Mouse (Mus musculus) limb, embryonic 14.5 days (tissue): ENCODE measurements around the gene Serpina5. TPM values are rescaled to one million over a fixed set of nuclear protein-coding genes. Genes with fewer than 3 reads are reported as not detected.

Source experiments
- ATAC-seq: fragments of 200-750 bp; cut with Nextera tagmentation; 2 replicates; pipeline ENCODE4 v1.8.0; 2017; ENCODE audit warnings: low read depth, moderate number of reproducible peaks, moderate TSS enrichment; ENCODE audit not compliant: low FRiP score
- DNase-seq: peaks from one replicate; pipeline ENCODE4 v3.0.0-alpha.2; 2015; ENCODE audit warnings: low spot score
- H3K27ac ChIP-seq: fragments of 300-500 bp; sonication (generic); replicated peaks from 2 replicates; pipeline ENCODE4 v1.5.1; 2014; ENCODE audit warnings: low read depth, mild to moderate bottlenecking, low read length, moderate library complexity, mixed read lengths
- H3K27me3 ChIP-seq: fragments of 300-500 bp; sonication (generic); 2 replicates; pipeline ENCODE4 v1.6.1; 2014; ENCODE audit warnings: low read length, mixed read lengths; ENCODE audit not compliant: control insufficient read depth, insufficient read depth
- H3K36me3 ChIP-seq: fragments of 300-500 bp; sonication (generic); 2 replicates; pipeline ENCODE4 v1.6.1; 2014; ENCODE audit warnings: mild to moderate bottlenecking, low read length, moderate library complexity, mixed read lengths; ENCODE audit not compliant: control insufficient read depth, insufficient read depth
- H3K4me1 ChIP-seq: fragments of 300-500 bp; sonication (generic); 2 replicates; pipeline ENCODE4 v1.6.1; 2014; ENCODE audit warnings: antibody characterized with exemption, low read length, mixed read lengths; ENCODE audit not compliant: control insufficient read depth, insufficient read depth
- H3K4me2 ChIP-seq: fragments of 300-500 bp; sonication (generic); replicated peaks from 2 replicates; pipeline ENCODE4 v1.6.1; 2014; ENCODE audit warnings: low read depth, mild to moderate bottlenecking, low read length, moderate library complexity; ENCODE audit not compliant: severe bottlenecking
- H3K4me3 ChIP-seq: fragments of 300-500 bp; sonication (generic); replicated peaks from 2 replicates; pipeline ENCODE4 v1.5.1; 2014; ENCODE audit warnings: low read length
- H3K9ac ChIP-seq: fragments of 300-500 bp; sonication (generic); 2 replicates; pipeline ENCODE4 v1.6.1; 2014; ENCODE audit warnings: mild to moderate bottlenecking, low read depth, low read length, moderate library complexity; ENCODE audit not compliant: severe bottlenecking
- H3K9me3 ChIP-seq: fragments of 300-500 bp; sonication (generic); 2 replicates; pipeline ENCODE4 v1.6.1; 2016; ENCODE audit warnings: low read length; ENCODE audit not compliant: control insufficient read depth
- POLR2A ChIP-seq: fragments of 200-500 bp; IDR thresholded peaks from 2 replicates; pipeline ENCODE4 v1.8.0; 2012; ENCODE audit warnings: inconsistent platforms, mild to moderate bottlenecking, moderate library complexity, borderline replicate concordance; ENCODE audit not compliant: insufficient read depth, insufficient read length; ENCODE audit errors: extremely low read depth
- WGBS: fragments of 180-500 bp; shearing (Covaris S2); extraction: QIAGEN DNeasy Blood & Tissue Kit; methylation state at CpG from one replicate; pipeline ENCODE4 v1.1.7; 2014; 5-methylcytosine and 5-hydroxymethylcytosine counted together
- polyA plus RNA-seq, 2 experiments: library from polyadenylated mRNA; depleted of rRNA in 1 of 2; stranded (reverse) in 1 of 2; unstranded in 1 of 2; fragments of >200 nt; fragmentation: Nextera tagmentation in 1 of 2; extraction: Ambion mirVana in 1 of 2; gene quantifications; 2 replicates each; pipeline versions ENCODE4 v1.2.1 to v1.2.3; 2012 to 2014

The Serpina5 gene
- polyA plus RNA-seq, 2 experiments: not detected

DNA sequence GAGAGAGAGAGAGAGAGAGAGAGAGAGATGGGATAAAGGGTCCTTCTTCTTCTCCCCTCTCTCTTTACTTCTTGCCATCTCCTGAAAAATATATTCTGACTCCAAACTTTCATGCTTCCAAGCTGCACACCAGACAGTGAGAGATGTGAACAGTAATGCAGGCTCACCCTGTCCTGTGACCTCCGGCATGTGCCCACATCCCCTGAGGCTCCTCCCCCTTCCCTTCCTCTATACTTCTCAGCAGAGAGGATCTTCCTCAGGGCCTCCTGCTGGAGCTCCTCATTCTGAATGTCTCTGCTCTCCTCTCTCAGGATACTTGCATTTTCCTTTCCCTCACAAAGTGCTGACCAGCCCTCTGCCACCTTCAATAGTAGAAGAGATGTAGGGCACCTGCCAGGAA lies 41.5 kb downstream of the Serpina5 start:
- Histone ChIP-seq H3K4me3 (no peak overlapping the region), H3K4me1 (no peaks in the 10 kb centered on the region), H3K27ac (no peak overlapping the region), H3K4me2 (no peak overlapping the region), H3K9me3 (no peaks in the 10 kb centered on the region), H3K36me3 (no peaks in the 10 kb centered on the region), H3K27me3 (no peaks in the 10 kb centered on the region), H3K9ac (no peak overlapping the region)
- WGBS: 29% methylated on average over 1 of the region's 1 CpGs
- no peak for TF ChIP-seq POLR2A
- no peak for DNase-seq
- ATAC-seq: no peak

DNA sequence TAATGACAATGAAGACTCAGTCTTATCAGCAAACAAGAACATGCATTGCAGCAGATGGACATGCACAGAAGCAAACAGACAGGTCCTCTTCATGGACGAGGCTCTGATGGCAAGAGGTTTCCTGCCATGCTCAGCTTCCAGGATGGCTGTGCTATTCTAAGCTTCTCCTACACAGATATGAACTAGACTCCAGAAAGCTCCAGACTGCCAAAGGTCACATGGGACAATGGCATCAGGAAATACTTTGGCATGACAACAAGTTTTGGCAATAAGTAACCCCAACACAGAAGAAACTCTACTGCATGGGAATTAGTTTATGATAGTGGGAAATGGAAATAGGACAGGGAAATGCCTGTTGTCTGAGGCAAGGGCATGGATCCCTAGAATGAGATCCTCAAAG lies 42.4 kb downstream of the Serpina5 start:
- no peaks in the 10 kb centered on the region for H3K36me3 ChIP-seq
- TF ChIP-seq POLR2A: no peak
- H3K9ac ChIP-seq: no peak overlapping the region
- no peak overlapping the region for H3K4me2 ChIP-seq
- no peak overlapping the region for H3K27ac ChIP-seq
- H3K27me3 ChIP-seq: no peaks in the 10 kb centered on the region
- no peaks in the 10 kb centered on the region for H3K9me3 ChIP-seq
- H3K4me1 ChIP-seq: no peaks in the 10 kb centered on the region
- 63% methylated on average over 1 of the region's 1 CpGs for WGBS
- ATAC-seq (no peak), DNase-seq (no peak)
- no peak overlapping the region for H3K4me3 ChIP-seq

DNA sequence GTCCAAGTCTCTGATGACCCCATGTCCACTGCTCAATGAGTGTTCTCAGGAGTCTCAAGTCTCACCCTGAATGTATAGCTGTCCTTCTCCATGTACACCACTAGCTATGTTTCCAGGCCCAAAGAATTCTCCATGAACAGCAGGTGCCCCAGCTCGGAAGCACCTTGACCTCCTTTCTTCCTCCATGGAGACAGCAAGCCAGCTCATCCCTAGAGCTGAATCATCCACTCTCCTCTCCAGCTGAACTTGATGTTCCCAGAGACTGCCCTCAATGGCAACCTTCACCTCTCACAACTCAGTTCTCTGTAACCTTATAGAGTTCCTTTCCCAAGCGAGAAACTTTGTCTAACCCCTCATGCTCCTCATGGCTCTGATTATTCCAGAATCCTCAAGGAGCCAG lies 44.7 kb downstream of the Serpina5 start:
- Histone ChIP-seq H3K36me3 (no peaks in the 10 kb centered on the region), H3K9ac (no peak overlapping the region), H3K4me2 (no peak overlapping the region), H3K27ac (no peak overlapping the region), H3K4me3 (no peak overlapping the region), H3K27me3 (no peaks in the 10 kb centered on the region), H3K4me1 (no peaks in the 10 kb centered on the region), H3K9me3 (no peaks in the 10 kb centered on the region)
- 93% methylated on average over 2 of the region's 2 CpGs for WGBS
- no peak for ATAC-seq
- no peak for TF ChIP-seq POLR2A
- no peak for DNase-seq

DNA sequence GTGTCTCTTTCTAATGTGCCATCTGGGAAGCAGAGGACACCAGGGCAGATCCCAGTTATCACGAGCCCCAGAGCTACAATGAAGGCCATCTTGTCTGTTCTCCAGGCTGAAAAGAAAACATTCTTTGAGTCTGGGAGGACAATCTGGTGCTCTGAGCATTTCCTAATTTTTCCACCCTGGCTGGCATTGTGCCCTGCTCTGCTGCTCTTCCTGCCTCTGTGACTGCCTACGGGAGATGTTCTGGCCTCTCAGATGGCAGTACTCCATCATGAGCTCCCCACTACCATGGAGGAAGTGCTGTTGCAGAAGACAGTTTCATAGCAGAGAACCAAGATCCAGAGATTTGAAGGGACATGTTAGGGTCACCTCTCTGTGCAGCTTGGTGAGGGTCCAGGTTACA lies 51.1 kb downstream of the Serpina5 start:
- Histone ChIP-seq H3K36me3 (no peaks in the 10 kb centered on the region), H3K9ac (no peak overlapping the region), H3K27ac (no peak overlapping the region), H3K4me1 (no peaks in the 10 kb centered on the region), H3K4me2 (no peak overlapping the region), H3K9me3 (no peaks in the 10 kb centered on the region), H3K4me3 (no peak overlapping the region), H3K27me3 (no peaks in the 10 kb centered on the region)
- 77% methylated on average over 2 of the region's 2 CpGs for WGBS
- no peak for DNase-seq
- TF ChIP-seq POLR2A: no peak
- ATAC-seq: no peak

DNA sequence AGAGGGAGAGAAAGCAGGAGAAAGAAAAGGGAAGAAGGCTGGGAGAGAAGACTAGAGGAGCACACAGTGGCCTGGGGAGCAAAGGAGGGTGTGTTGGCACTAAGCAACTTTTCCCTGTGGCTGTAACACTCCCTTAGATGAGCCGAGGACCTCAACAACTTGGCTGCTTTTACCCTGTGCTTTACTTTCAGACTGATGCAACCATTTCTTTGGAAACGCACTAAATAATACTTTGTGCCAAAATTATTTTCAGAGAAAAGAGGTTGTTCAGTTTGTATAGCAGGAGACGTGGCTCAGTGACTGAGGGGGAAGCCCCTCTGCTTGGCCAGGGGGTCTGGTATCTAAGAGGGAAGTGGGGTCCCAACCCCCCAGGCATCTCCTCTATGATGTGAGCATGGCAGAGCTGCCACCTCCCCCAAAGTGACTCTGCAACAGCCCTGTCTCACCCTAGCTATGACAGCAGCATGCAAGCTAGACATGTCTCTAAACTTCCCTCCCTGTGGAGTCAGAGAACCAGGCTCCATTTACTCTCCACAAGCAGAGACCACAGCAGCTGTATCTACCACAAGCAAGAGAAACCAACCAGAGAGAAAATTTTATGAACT lies 52.2 kb downstream of the Serpina5 start:
- DNase-seq: no peak

DNA sequence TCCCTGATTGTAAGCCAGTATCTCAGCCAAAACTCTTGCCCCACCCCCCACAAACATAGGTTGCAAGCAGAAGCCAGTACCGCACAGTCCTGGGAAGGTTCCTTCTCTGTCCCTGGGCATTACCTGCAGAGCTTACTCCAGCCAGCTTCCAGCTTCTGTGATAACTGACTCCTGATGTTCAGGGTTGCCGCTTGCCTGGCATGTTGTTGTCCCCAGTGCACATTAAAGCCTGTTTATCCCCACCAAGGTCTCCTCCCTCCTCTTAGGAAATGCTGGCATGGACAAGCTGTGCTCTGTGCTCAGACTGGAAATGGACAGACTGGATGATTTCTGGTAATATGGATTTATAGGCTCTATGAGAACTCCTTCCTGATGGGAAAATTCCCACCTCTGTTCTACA lies 52.7 kb downstream of the Serpina5 start, which contains the start of gene Serpina3c:
Gene Serpina3c (minus strand): TSS at position 215 of the 400 bp plus-strand sequence.
- no peaks in the 10 kb centered on the region for H3K9me3 ChIP-seq
- H3K9ac ChIP-seq: no peak within 1 kb of the TSS
- no peak for DNase-seq

More for the DNA sequence above, 52.2 kb downstream of the Serpina5 start:
- no peaks in the 10 kb centered on the region for H3K27me3 ChIP-seq
- ATAC-seq: no peak
- H3K4me3 ChIP-seq: no peak overlapping the region
- no peaks in the 10 kb centered on the region for H3K36me3 ChIP-seq
- H3K4me1 ChIP-seq: no peaks in the 10 kb centered on the region
- H3K9ac ChIP-seq: no peak overlapping the region
- TF ChIP-seq POLR2A: no peak
- 85% methylated on average over 3 of the region's 3 CpGs for WGBS
- no peak overlapping the region for H3K27ac ChIP-seq
- H3K9me3 ChIP-seq: no peaks in the 10 kb centered on the region
- H3K4me2 ChIP-seq: no peak overlapping the region

More for the DNA sequence above, 52.7 kb downstream of the Serpina5 start, which contains the start of gene Serpina3c:
- no peak for ATAC-seq
- H3K27ac ChIP-seq: no peak within 1 kb of the TSS
- no peak within 1 kb of the TSS for H3K4me3 ChIP-seq
- no peaks in the 10 kb centered on the region for H3K4me1 ChIP-seq
- no peaks in the 10 kb centered on the region for H3K36me3 ChIP-seq
- TF ChIP-seq POLR2A: no peak
- no peaks in the 10 kb centered on the region for H3K27me3 ChIP-seq
- WGBS: 78% methylated on average over 2 of the region's 2 CpGs
- no peak within 1 kb of the TSS for H3K4me2 ChIP-seq

Other genes starting within 250 kb of the Serpina5 start
- gene Serpina1a, start 237.6 kb upstream of the Serpina5 start, polyA plus RNA-seq (2012; rRNA removed): 0.49 and 0.59 TPM in 2 replicates
- gene Serpina1a, start 237.6 kb upstream of the Serpina5 start, polyA plus RNA-seq (2014; fragmentation: Nextera tagmentation; extraction: Ambion mirVana): not detected in 2 replicates
- 0.23 TPM in 1 of 2 replicates, not detected in the other for gene Serpina1c, start 196.2 kb upstream of the Serpina5 start, polyA plus RNA-seq (2012; rRNA removed)
- not detected in 2 replicates for gene Serpina1c, start 196.2 kb upstream of the Serpina5 start, polyA plus RNA-seq (2014; fragmentation: Nextera tagmentation; extraction: Ambion mirVana)
- 0.28 and 0.36 TPM in 2 replicates for gene Serpina1e, start 142.1 kb upstream of the Serpina5 start, polyA plus RNA-seq (2012; rRNA removed)
- gene Serpina1e, start 142.1 kb upstream of the Serpina5 start, polyA plus RNA-seq (2014; fragmentation: Nextera tagmentation; extraction: Ambion mirVana): 0.19 TPM in 1 of 2 replicates, not detected in the other
- not detected in 2 replicates for gene Serpina11, start 111.2 kb upstream of the Serpina5 start, polyA plus RNA-seq (2012; rRNA removed)
- gene Serpina11, start 111.2 kb upstream of the Serpina5 start, polyA plus RNA-seq (2014; fragmentation: Nextera tagmentation; extraction: Ambion mirVana): not detected in 2 replicates
- 0.16 and 0.22 TPM in 2 replicates for gene Serpina9, start 87.4 kb upstream of the Serpina5 start, polyA plus RNA-seq (2012; rRNA removed)
- 0.10 TPM in 1 of 2 replicates, not detected in the other for gene Serpina9, start 87.4 kb upstream of the Serpina5 start, polyA plus RNA-seq (2014; fragmentation: Nextera tagmentation; extraction: Ambion mirVana)
- gene Serpina12, start 56.7 kb upstream of the Serpina5 start, polyA plus RNA-seq (2012; rRNA removed): 0.03 TPM in 1 of 2 replicates, not detected in the other
- gene Serpina12, start 56.7 kb upstream of the Serpina5 start, polyA plus RNA-seq (2014; fragmentation: Nextera tagmentation; extraction: Ambion mirVana): 0.06 TPM in 1 of 2 replicates, not detected in the other
- not detected in 2 replicates for gene Serpina3a, start 11.6 kb downstream of the Serpina5 start, polyA plus RNA-seq (2012; rRNA removed)
- gene Serpina3a, start 11.6 kb downstream of the Serpina5 start, polyA plus RNA-seq (2014; fragmentation: Nextera tagmentation; extraction: Ambion mirVana): not detected in 2 replicates
- gene Serpina3b, start 26.9 kb downstream of the Serpina5 start, polyA plus RNA-seq (2012; rRNA removed): 0.06 TPM in 1 of 2 replicates, not detected in the other
- 0.45 TPM in 1 of 2 replicates, not detected in the other for gene Serpina3b, start 26.9 kb downstream of the Serpina5 start, polyA plus RNA-seq (2014; fragmentation: Nextera tagmentation; extraction: Ambion mirVana)
- gene Serpina3c, start 52.8 kb downstream of the Serpina5 start, polyA plus RNA-seq (2012; rRNA removed): 0.09 TPM in 1 of 2 replicates, not detected in the other
- not detected in 2 replicates for gene Serpina3c, start 52.8 kb downstream of the Serpina5 start, polyA plus RNA-seq (2014; fragmentation: Nextera tagmentation; extraction: Ambion mirVana)
- 0.05 TPM in 1 of 2 replicates, not detected in the other for gene Serpina3f, start 113.4 kb downstream of the Serpina5 start, polyA plus RNA-seq (2012; rRNA removed)
- not detected in 2 replicates for gene Serpina3f, start 113.4 kb downstream of the Serpina5 start, polyA plus RNA-seq (2014; fragmentation: Nextera tagmentation; extraction: Ambion mirVana)
- gene Serpina3g, start 135.1 kb downstream of the Serpina5 start, polyA plus RNA-seq (2012; rRNA removed): 0.82 and 1.1 TPM in 2 replicates
- gene Serpina3g, start 135.1 kb downstream of the Serpina5 start, polyA plus RNA-seq (2014; fragmentation: Nextera tagmentation; extraction: Ambion mirVana): 0.87 and 1.1 TPM in 2 replicates
- 0.27 and 0.55 TPM in 2 replicates for gene Serpina3i, start 162.0 kb downstream of the Serpina5 start, polyA plus RNA-seq (2012; rRNA removed)
- 0.69 and 1.4 TPM in 2 replicates for gene Serpina3i, start 162.0 kb downstream of the Serpina5 start, polyA plus RNA-seq (2014; fragmentation: Nextera tagmentation; extraction: Ambion mirVana)
- gene Serpina3j, start 213.4 kb downstream of the Serpina5 start, polyA plus RNA-seq (2012; rRNA removed): 0.22 and 0.36 TPM in 2 replicates
- 0.32 and 0.72 TPM in 2 replicates for gene Serpina3j, start 213.4 kb downstream of the Serpina5 start, polyA plus RNA-seq (2014; fragmentation: Nextera tagmentation; extraction: Ambion mirVana)
- not detected in 2 replicates for gene Serpina3k, start 237.4 kb downstream of the Serpina5 start, polyA plus RNA-seq (2012; rRNA removed)
- gene Serpina3k, start 237.4 kb downstream of the Serpina5 start, polyA plus RNA-seq (2014; fragmentation: Nextera tagmentation; extraction: Ambion mirVana): not detected in 2 replicates
- not detected in 2 replicates for gene Serpina3m, start 237.4 kb downstream of the Serpina5 start, polyA plus RNA-seq (2012; rRNA removed)
- not detected in 2 replicates for gene Serpina3m, start 237.4 kb downstream of the Serpina5 start, polyA plus RNA-seq (2014; fragmentation: Nextera tagmentation; extraction: Ambion mirVana)